Mouse (Mus musculus) kidney, postnatal 0 days (tissue): ENCODE results near the gene Ctnnd1. TPM values are rescaled to one million over a fixed set of nuclear protein-coding genes. Genes with fewer than 3 reads are reported as not detected.
A peak's percentile ranks its signal among the peaks of the same experiment; 100 is the strongest.

Experiments
- ATAC-seq: fragments of 200-750 bp; cut with Nextera tagmentation; replicated peaks from 2 replicates; pipeline ENCODE4 v1.8.0; 2017; ENCODE audit warnings: low read depth, moderate number of reproducible peaks, moderate TSS enrichment, moderate library complexity; ENCODE audit not compliant: low FRiP score
- DNase-seq: peaks from one replicate; pipeline ENCODE4 v3.0.0-alpha.2; 2016; ENCODE audit warnings: low spot score
- H3K27ac ChIP-seq: fragments of 300-500 bp; sonication (generic); 2 replicates; pipeline ENCODE4 v1.5.1; 2014; ENCODE audit warnings: mild to moderate bottlenecking
- H3K27me3 ChIP-seq: fragments of 300-500 bp; sonication (generic); 2 replicates; pipeline ENCODE4 v1.6.1; 2014; ENCODE audit warnings: low read length, mixed read lengths; ENCODE audit not compliant: insufficient read depth
- H3K36me3 ChIP-seq: fragments of 300-500 bp; sonication (generic); 2 replicates; pipeline ENCODE4 v1.6.1; 2014; ENCODE audit warnings: low read length, mixed read lengths; ENCODE audit not compliant: insufficient read depth
- H3K4me1 ChIP-seq: fragments of 300-500 bp; sonication (generic); replicated peaks from 2 replicates; pipeline ENCODE4 v1.6.1; 2014; ENCODE audit warnings: antibody characterized with exemption, low read length, mixed read lengths; ENCODE audit not compliant: insufficient read depth
- H3K4me2 ChIP-seq: fragments of 300-500 bp; sonication (generic); 2 replicates; pipeline ENCODE4 v1.6.1; 2014; ENCODE audit warnings: mild to moderate bottlenecking, low read length, moderate library complexity, mixed read lengths
- H3K4me3 ChIP-seq: fragments of 300-500 bp; sonication (generic); replicated peaks from 2 replicates; pipeline ENCODE4 v1.5.1; 2014; ENCODE audit warnings: low read depth, low read length
- H3K9ac ChIP-seq: fragments of 300-500 bp; sonication (generic); 2 replicates; pipeline ENCODE4 v1.6.1; 2014; ENCODE audit warnings: low read depth, low read length
- H3K9me3 ChIP-seq: fragments of 300-500 bp; sonication (generic); replicated peaks from 2 replicates; pipeline ENCODE4 v1.6.1; 2016; ENCODE audit warnings: low read length, inconsistent platforms, mixed read lengths
- CTCF ChIP-seq: IDR thresholded peaks from 2 replicates; pipeline ENCODE4 v1.5.1; 2016; ENCODE audit warnings: antibody characterized with exemption, low read depth, mild to moderate bottlenecking, moderate library complexity
- WGBS: fragments of 180-500 bp; shearing (Covaris S2); extraction: QIAGEN DNeasy Blood & Tissue Kit; methylation state at CpG from one replicate; pipeline ENCODE4 v1.1.7; 2014; 5-methylcytosine and 5-hydroxymethylcytosine counted together
- polyA plus RNA-seq: library from polyadenylated mRNA; unstranded; fragments of >200 nt; fragmentation: Nextera tagmentation; extraction: Ambion mirVana; gene quantifications from 2 replicates; pipeline ENCODE4 v1.2.1, GENCODE M21; 2015

Ctnnd1 gene
- polyA plus RNA-seq, 1 experiment from 2014 or later = 35.0 TPM

GRCm38 (mm10) chr2:84556888-84557514 lies 93.6 kb downstream of the Ctnnd1 start:
- peak; percentile 66 for DNase-seq
- Histone ChIP-seq H3K4me2 (peak overlapping the region; percentile 47), H3K9ac (no peak overlapping the region), H3K27ac (no peak overlapping the region), H3K4me1 (0 out of 2 replicates have a peak, but pooled peaks cover 4% of the 10 kb centered on the region), H3K9me3 (no peaks in the 10 kb centered on the region), H3K4me3 (0 out of 2 replicates have a peak overlapping the region, but pooled peaks have one; percentile 6), H3K36me3 (no peaks in the 10 kb centered on the region), H3K27me3 (no peaks in the 10 kb centered on the region)
- no peak for ATAC-seq
- 41% methylated on average over 10 of the region's 10 CpGs for WGBS
- TF ChIP-seq CTCF = peak; percentile 70

DNA sequence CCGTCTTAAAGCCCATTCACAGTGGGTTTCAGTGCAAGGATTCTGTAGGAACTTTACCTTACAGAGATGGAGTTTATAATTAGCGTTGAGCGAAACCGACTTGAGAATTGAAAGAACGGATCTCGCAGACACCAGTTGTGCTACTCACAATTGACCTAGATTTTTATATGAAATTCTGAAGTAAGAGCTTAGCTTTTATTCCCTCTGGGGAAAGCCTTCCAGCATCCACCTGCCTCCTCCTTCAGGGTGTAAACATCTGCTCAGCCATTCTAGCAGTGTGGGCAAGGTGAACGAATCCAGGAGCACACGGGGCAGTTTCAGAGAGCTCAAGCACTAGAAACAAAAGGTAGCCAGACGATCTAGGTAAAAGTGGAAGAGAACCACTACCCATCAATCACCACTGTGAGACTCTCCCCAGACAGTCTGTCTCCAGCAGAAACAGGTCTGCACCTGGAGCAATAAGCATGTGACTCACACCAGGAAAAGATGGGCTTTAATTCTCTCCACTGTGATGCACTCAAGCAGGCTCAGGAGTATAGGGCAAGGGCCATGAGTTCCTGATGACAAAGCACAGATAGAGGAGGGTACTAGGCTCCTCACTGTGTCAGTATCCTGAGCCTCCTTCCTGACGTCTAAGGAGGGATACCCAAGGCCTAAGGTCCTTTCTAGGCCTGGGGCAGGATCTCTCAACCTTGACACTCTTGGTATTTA lies 99.0 kb downstream of the Ctnnd1 start:
- H3K4me2 ChIP-seq = no peak overlapping the region
- no peak overlapping the region for H3K4me3 ChIP-seq
- no peak for TF ChIP-seq CTCF
- no peak overlapping the region for H3K9ac ChIP-seq
- 78% methylated on average over 10 of the region's 10 CpGs for WGBS
- H3K4me1 ChIP-seq = no peaks in the 10 kb centered on the region
- no peaks in the 10 kb centered on the region for H3K9me3 ChIP-seq
- H3K27me3 ChIP-seq = no peaks in the 10 kb centered on the region
- ATAC-seq (0 out of 2 replicates have a peak, but pooled peaks have one; percentile 43), DNase-seq (no peak)
- H3K27ac ChIP-seq = no peak overlapping the region
- H3K36me3 ChIP-seq = no peaks in the 10 kb centered on the region

Other genes starting within 250 kb of the Ctnnd1 start
- 50.1 and 53.7 TPM in 2 replicates for gene Calcrl, start 225.4 kb downstream of the Ctnnd1 start, polyA plus RNA-seq
- 29.5 and 34.7 TPM in 2 replicates for gene Tfpi, start 174.0 kb downstream of the Ctnnd1 start, polyA plus RNA-seq
- 0.09 and 0.18 TPM in 2 replicates for gene Btbd18, start 8.3 kb upstream of the Ctnnd1 start, polyA plus RNA-seq
- gene Selenoh, start 20.0 kb upstream of the Ctnnd1 start, polyA plus RNA-seq = 243 and 244 TPM in 2 replicates
- gene Gm28635, start 27.3 kb upstream of the Ctnnd1 start, polyA plus RNA-seq = not detected in 2 replicates
- 33.3 and 34.6 TPM in 2 replicates for gene Med19, start 27.6 kb upstream of the Ctnnd1 start, polyA plus RNA-seq
- gene Tmx2, start 28.4 kb upstream of the Ctnnd1 start, polyA plus RNA-seq = 189 and 199 TPM in 2 replicates
- 25.9 and 29.2 TPM in 2 replicates for gene Zdhhc5, start 64.4 kb upstream of the Ctnnd1 start, polyA plus RNA-seq
- gene Clp1, start 76.6 kb upstream of the Ctnnd1 start, polyA plus RNA-seq = 24.5 and 26.0 TPM in 2 replicates
- 4.1 TPM in 2 replicates for gene Ypel4, start 83.3 kb upstream of the Ctnnd1 start, polyA plus RNA-seq
- gene Gm19426, start 92.9 kb upstream of the Ctnnd1 start, polyA plus RNA-seq = 8.7 and 9.3 TPM in 2 replicates
- gene Serping1, start 124.7 kb upstream of the Ctnnd1 start, polyA plus RNA-seq = 140 and 156 TPM in 2 replicates
- gene Ube2l6, start 148.1 kb upstream of the Ctnnd1 start, polyA plus RNA-seq = 30.5 and 33.9 TPM in 2 replicates
- gene Smtnl1, start 171.9 kb upstream of the Ctnnd1 start, polyA plus RNA-seq = 0.36 and 0.37 TPM in 2 replicates
- gene Timm10, start 176.2 kb upstream of the Ctnnd1 start, polyA plus RNA-seq = 63.6 and 71.1 TPM in 2 replicates
- gene Slc43a1, start 188.1 kb upstream of the Ctnnd1 start, polyA plus RNA-seq = 8.3 and 8.5 TPM in 2 replicates
- 1.1 and 1.3 TPM in 2 replicates for gene Rtn4rl2, start 235.9 kb upstream of the Ctnnd1 start, polyA plus RNA-seq